Mouse (Mus musculus) midbrain, embryonic 13.5 days (tissue): Measurements from ENCODE around the gene Vmn1r33. TPM values are rescaled to one million over a fixed set of nuclear protein-coding genes. Genes with fewer than 3 reads are reported as not detected.
"Not testable (repeated sequence)": the region's sequence is repeated elsewhere in the genome, so short reads cannot be mapped to it uniquely, and the experiment has no call there.

Experiments
- ATAC-seq: fragments of 200-750 bp; cut with Nextera tagmentation; 2 replicates; pipeline ENCODE4 v1.8.0; 2017; ENCODE audit warnings: mild to moderate bottlenecking, moderate TSS enrichment, moderate library complexity
- H3K27ac ChIP-seq: fragments of 300-500 bp; sonication (generic); 2 replicates; pipeline ENCODE4 v1.5.1; 2015; ENCODE audit warnings: inconsistent platforms, mild to moderate bottlenecking, moderate library complexity
- H3K27me3 ChIP-seq: fragments of 300-500 bp; sonication (generic); 2 replicates; pipeline ENCODE4 v1.6.1; 2015; ENCODE audit warnings: mild to moderate bottlenecking, inconsistent platforms
- H3K36me3 ChIP-seq: fragments of 300-500 bp; sonication (generic); 2 replicates; pipeline ENCODE4 v1.6.1; 2015; ENCODE audit warnings: mild to moderate bottlenecking, inconsistent platforms
- H3K4me1 ChIP-seq: fragments of 300-500 bp; sonication (generic); replicated peaks from 2 replicates; pipeline ENCODE4 v1.6.1; 2015; ENCODE audit warnings: inconsistent platforms
- H3K4me2 ChIP-seq: fragments of 300-500 bp; sonication (generic); replicated peaks from 2 replicates; pipeline ENCODE4 v1.6.1; 2015; ENCODE audit warnings: moderate library complexity, mild to moderate bottlenecking, inconsistent platforms
- H3K4me3 ChIP-seq: fragments of 300-500 bp; sonication (generic); replicated peaks from 2 replicates; pipeline ENCODE4 v1.5.1; 2015; ENCODE audit warnings: mild to moderate bottlenecking, inconsistent platforms
- H3K9ac ChIP-seq: fragments of 300-500 bp; sonication (generic); replicated peaks from 2 replicates; pipeline ENCODE4 v1.6.1; 2015; ENCODE audit warnings: mild to moderate bottlenecking, inconsistent platforms
- H3K9me3 ChIP-seq: fragments of 300-500 bp; sonication (generic); 2 replicates; pipeline ENCODE4 v1.6.1; 2016; ENCODE audit warnings: mild to moderate bottlenecking, inconsistent platforms
- WGBS: fragments of 180-500 bp; shearing (Covaris S2); methylation state at CpG from one replicate; pipeline ENCODE4 v1.1.7; 2015; 5-methylcytosine and 5-hydroxymethylcytosine counted together
- polyA plus RNA-seq: library from polyadenylated mRNA; unstranded; fragments of >200 nt; fragmentation: Nextera tagmentation; extraction: Ambion mirVana; gene quantifications from 2 replicates; pipeline ENCODE4 v1.2.1, GENCODE M21; 2015

The Vmn1r33 gene
- not detected in 2 replicates for polyA plus RNA-seq

DNA sequence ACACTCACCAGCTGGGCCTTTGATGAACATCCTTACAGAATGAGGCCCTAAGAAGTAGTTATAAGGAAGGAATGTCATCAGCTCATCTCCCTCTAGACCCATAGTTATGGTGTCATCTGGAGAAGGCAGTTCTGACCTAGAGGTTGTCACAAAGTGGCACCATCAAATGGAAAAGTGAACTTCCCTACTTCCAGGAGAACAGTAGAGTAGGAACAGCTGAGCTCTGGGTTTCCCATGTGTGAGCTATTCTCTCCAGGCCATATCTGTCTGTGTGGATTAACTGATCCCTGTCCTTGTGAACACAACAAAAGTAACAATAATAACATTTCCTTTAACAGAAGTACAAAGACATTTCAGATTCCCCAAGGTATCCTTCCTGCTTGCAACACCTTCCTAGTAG, at the start of gene Vmn1r33:
Gene Vmn1r33, minus strand, starts transcription at position 101 of the 400 bp plus-strand sequence.
- not testable (repeated sequence) for ATAC-seq, H3K9me3 ChIP-seq, H3K4me2 ChIP-seq, H3K27ac ChIP-seq, H3K36me3 ChIP-seq, H3K4me1 ChIP-seq, H3K9ac ChIP-seq, H3K27me3 ChIP-seq, H3K4me3 ChIP-seq

DNA sequence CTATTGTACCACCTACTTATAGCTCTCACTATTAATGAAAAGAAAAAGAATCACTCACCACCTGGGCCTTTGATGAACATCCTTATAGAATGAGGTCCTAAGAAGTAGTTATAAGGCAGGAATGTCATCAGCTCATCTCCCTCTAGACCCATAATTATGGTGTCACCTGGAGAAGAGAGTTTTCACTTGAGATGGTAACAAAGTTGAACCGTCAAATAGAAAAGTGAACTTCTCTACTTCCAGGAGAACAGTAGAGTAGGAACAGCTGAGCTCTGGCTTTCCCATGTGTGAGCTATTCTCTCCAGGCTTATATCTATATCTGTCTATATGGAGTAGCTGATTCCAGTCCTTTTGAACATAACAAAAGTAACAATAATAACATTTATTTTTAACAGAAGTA, 25.7 kb upstream of the Vmn1r33 start, which contains the start of gene Vmn1r34:
Gene Vmn1r34, minus strand, starts transcription at position 101 of the 400 bp plus-strand sequence.
- ATAC-seq, result no peak
- 97% methylated on average over 1 of the region's 1 CpGs for WGBS
- no peak within 1 kb of the TSS for H3K27ac ChIP-seq
- H3K9me3 ChIP-seq, result no peaks in the 10 kb centered on the region
- no peak within 1 kb of the TSS for H3K4me3 ChIP-seq
- H3K36me3 ChIP-seq, result no peaks in the 10 kb centered on the region
- no peaks in the 10 kb centered on the region for H3K27me3 ChIP-seq
- H3K4me2 ChIP-seq, result no peak within 1 kb of the TSS
- H3K4me1 ChIP-seq, result no peaks in the 10 kb centered on the region
- H3K9ac ChIP-seq, result no peak within 1 kb of the TSS

DNA sequence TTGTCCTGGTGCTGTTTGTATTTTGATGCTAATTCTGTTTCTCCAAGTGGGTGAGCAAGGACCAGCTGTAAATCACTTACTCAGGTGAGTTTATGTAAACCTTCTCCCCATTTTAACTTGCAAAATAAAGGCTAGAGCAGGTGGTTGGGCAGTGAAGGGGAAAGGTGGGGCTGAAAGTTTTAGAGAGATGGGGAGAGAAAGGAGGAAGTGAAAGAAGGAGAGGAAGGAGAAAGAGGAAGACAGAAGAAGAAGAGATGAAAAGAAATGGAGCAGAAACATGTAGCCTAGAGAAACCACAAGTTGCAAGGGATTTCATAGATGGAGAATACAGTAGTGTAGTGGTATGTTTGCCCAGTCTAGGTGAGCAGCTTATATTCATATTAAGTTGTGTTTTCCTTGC, 22.3 kb downstream of the Vmn1r33 start:
- Histone ChIP-seq H3K27ac (no peak overlapping the region), H3K9ac (no peak overlapping the region)
- no peak for ATAC-seq

More for the DNA sequence above, 22.3 kb downstream of the Vmn1r33 start:
- Histone ChIP-seq H3K36me3 (no peaks in the 10 kb centered on the region), H3K4me2 (no peak overlapping the region), H3K9me3 (no peaks in the 10 kb centered on the region), H3K27me3 (no peaks in the 10 kb centered on the region), H3K4me3 (no peak overlapping the region), H3K4me1 (no peaks in the 10 kb centered on the region)

Other genes starting within 250 kb of the Vmn1r33 start
- 43.4 and 45.9 TPM in 2 replicates for gene Mad2l1, start 82.9 kb downstream of the Vmn1r33 start, polyA plus RNA-seq
- gene Vmn1r32, start 58.2 kb downstream of the Vmn1r33 start, polyA plus RNA-seq, result 0.11 TPM in 1 of 2 replicates, not detected in the other
- gene Vmn1r34, start 25.6 kb upstream of the Vmn1r33 start, polyA plus RNA-seq, result not detected in 2 replicates
- not detected in 2 replicates for gene Vmn1r35, start 67.6 kb upstream of the Vmn1r33 start, polyA plus RNA-seq
- gene Vmn1r36, start 100.9 kb upstream of the Vmn1r33 start, polyA plus RNA-seq, result not detected in 2 replicates
- not detected in 2 replicates for gene Vmn1r37, start 111.1 kb upstream of the Vmn1r33 start, polyA plus RNA-seq
- gene Vmn1r38, start 164.3 kb upstream of the Vmn1r33 start, polyA plus RNA-seq, result not detected in 2 replicates
- not detected in 2 replicates for gene Vmn1r39, start 192.3 kb upstream of the Vmn1r33 start, polyA plus RNA-seq